Mouse (Mus musculus) T-helper 17 cell (primary cell): ENCODE measurements around the gene Ociad2.
"Not testable (repeated sequence)": the region's sequence is repeated elsewhere in the genome, so short reads cannot be mapped to it uniquely, and the experiment has no call there.

ENCODE experiments used
- in situ Hi-C, 2 experiments: fragments of 300-600 bp; cut with MboI, MseI; formaldehyde crosslinking; loops; 1 replicate in 1 of 2; 2 replicates in 1 of 2; pipeline ENCODE4 v1.15.1; 2025; ENCODE audit warnings: high pct_unique_total_duplicates in 2 of 2

The Ociad2 gene

GRCm38 (mm10) chr5:73353978-73354377 lies 13.2 kb upstream of the Ociad2 start:
- in situ Hi-C loops, result no loop called here

- in situ Hi-C loops, result no loop called here
Observed at GRCm38 (mm10) chr5:73353519-73353918, 12.7 kb upstream of the Ociad2 start.

DNA sequence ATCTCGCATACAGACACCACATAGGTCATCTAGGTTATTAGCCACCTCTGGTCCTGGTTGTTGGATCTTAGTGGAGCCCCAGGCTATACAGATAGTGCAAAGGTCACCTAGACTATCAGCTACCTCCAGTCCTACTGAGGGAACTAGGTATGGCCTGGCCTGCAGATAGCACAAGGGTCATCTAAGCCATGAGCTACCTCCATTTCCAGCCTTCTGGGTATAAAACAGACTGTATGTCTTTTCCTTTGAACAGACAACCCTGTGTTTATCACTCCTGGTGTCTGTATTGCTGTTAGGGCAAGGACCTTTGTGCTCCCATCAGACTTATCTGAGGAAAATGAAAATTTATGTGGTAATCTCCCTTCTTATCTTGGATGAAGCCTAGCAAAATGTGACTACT lies 11.0 kb upstream of the Ociad2 start:
- in situ Hi-C loops, result no loop called here

DNA sequence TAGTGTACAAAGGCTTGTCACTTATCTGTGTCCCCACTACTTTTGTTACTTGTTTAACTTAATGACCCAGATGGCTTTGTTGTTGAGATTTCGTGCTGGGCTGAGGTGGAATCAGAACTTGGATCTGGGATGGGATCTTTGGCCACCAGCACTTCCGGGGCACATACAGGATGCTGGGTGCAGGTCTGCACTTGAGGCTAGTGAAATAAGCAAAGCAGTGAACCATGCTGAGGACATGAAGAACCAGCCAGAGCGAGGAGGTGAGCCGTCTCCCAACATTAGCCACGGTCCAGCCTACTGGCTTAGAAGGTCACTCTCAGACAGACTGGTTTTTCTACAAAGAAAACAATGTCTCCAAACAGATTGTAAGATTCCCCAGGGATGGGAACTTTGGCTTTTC lies 8.7 kb upstream of the Ociad2 start:
- in situ Hi-C loops, result loop anchor here in 1 of 2 experiments (10.0 kb wide), 1 partner anchor 1095 kb away; no protein-coding TSS in a partner anchor

DNA sequence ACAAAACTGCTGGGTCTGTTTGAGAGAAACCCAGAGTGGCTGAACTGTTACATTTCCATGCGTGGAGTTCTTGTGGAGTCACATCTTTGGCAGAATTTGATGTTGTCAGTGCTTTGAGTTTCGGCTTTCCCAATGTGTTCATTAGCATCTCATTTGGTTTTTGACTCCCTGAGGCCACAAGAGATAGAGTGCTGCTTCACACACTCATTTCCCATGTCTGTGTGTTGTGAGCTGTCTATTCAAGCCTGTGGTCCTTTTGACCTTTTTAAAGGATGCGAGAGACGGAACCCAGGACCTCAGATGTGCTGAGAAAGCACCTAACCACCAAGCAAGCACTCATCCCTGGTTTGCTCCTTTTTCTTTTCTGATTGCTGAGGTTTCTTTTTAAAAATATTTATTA lies 4.4 kb upstream of the Ociad2 start:
- in situ Hi-C loops, result loop anchor here in 1 of 2 experiments (10.0 kb wide), 1 partner anchor 1090 kb away; no protein-coding TSS in a partner anchor

GRCm38 (mm10) chr5:73344310-73344709 lies 3.5 kb upstream of the Ociad2 start:
- in situ Hi-C loops, result loop anchor here (5.0 to 10.0 kb wide), 2 partner anchors 38 to 1090 kb away; no protein-coding TSS in a partner anchor

DNA sequence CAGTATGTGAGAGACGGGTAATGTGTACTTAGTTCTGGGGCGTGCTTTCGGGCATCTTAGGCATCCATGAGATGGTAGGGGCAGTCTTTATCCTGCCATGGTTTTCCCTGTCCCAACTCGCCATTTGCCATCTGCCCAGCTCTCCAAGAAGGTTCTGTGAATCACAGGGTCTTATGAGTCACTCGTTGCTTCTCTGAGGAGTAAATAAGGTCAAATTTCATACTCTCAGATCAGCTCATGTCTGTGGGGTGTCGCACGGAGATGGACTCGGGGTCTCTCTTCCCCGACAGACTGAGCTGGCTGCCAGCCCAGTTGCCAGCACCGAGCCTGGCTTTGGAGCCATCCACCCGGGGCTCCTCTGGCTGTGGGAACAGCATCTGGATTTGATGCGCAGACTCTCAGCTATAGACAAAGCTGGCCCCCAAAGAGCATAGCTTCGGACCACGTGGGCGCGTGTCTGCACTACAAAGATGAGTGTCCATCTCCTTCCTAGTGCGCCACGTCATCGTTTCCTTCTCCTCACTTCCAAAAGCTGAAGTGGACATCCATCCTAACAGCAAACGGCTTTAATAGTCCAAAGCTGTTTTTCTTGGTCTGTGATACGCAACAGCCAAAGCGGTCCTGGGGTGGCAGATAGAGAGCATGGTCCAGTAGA lies 2.0 kb upstream of the Ociad2 start:
- in situ Hi-C loops, result loop anchor here (5.0 to 10.0 kb wide), 2 partner anchors 39 to 1088 kb away; no protein-coding TSS in a partner anchor

DNA sequence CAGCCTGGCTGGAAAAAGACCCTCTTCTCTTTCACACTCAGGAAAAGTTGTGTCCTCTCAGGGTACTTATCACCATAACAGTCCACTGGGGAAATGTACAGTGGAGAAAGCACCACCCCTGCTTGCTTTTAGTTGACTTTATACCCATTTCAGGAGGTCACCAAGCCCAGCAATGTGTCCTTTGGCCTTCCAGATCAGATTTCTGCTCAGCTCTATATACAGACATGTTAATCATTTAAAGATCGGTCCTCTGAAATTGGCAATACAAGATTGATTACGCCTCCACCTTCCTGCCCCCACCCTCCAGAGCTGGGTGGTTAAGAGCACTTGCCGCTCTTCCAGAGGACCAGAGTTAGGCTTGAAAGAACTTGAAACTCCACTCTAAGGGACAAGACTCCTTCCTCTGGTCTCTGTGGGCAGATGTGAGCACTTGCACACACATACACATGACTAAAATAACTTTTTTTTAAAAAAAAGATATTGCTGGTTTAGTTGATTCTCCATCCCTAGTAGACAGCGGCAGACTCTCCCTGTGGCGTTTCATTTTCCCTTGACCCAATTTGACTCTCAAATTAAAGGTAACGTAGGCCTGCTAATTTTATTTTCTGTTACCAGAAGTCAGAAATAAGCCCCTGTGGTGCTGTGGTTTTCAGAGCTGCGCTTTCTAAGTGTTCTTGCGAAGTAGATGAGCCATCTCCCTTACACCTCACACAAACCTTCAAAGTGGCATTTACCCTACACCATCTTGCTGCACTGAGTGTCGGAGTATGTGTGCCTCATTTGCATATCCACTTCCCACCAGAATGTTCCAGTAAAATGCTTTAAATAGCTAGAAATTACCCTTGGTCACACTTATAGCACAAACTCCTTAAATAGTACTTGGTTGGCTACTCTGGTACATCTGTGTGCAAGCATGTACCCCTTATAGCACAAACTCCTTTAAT lies 777 bp downstream of the Ociad2 start:
- in situ Hi-C loops, result loop anchor here (5.0 to 10.0 kb wide), 2 partner anchors 42 to 1085 kb away; no protein-coding TSS in a partner anchor

GRCm38 (mm10) chr5:73338832-73339163 lies 2.0 kb downstream of the Ociad2 start:
- in situ Hi-C loops, result no loop called here

GRCm38 (mm10) chr5:73337961-73338831 lies 2.6 kb downstream of the Ociad2 start:
- in situ Hi-C loops, result no loop called here

- in situ Hi-C loops, result no loop called here
Observed at GRCm38 (mm10) chr5:73336448-73336847, 4.4 kb downstream of the Ociad2 start.

DNA sequence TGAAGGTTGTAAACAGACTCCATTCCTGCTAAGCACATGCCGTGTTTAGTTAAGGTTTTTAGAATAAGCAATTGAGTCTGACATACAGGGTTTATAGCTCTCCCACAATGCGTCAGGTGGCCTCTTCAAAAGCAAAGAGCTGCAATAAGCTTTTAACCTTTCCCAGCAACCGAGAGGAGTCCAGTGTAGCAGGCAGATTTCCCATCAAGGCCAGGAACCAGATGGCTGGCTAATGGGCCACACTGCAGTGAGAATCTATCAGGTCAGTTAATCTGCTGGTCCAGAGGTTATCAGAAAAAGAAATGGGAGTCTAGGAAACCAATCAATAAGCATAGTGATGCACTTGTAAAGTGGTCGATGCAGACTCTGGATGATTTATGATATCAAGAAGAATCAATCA lies 9.8 kb downstream of the Ociad2 start:
- in situ Hi-C loops, result no loop called here

DNA sequence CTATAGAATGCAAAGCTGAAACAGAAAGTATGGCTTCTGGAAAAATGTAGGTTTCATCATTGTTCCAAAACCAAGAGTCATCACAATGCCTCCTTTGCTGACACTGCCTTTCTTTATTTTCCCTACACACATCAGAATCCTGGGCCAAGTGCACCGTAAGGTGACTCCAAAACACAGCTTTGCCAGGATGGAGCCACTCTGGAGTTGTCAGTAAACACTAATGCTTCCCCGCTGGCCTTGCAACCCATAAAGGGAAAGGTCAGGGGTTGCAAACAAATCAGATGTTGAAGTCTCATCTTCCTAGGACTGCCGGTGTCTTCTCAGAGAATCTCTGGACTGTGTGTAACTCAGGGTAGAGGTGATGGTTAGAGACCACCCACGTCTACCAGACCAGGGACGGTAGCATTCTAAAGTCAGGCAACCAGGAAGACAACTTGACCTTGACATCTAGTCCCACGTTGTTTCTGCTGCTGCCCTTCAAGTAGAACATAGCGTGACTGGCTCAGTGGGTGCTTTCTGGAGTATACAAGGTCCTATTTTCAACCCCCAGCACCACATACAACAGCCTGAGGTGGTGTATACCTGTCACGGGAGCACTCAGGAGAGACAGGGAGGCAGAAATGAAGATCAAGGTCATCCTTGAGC lies 16.2 kb downstream of the Ociad2 start:
- in situ Hi-C loops, result no loop called here

DNA sequence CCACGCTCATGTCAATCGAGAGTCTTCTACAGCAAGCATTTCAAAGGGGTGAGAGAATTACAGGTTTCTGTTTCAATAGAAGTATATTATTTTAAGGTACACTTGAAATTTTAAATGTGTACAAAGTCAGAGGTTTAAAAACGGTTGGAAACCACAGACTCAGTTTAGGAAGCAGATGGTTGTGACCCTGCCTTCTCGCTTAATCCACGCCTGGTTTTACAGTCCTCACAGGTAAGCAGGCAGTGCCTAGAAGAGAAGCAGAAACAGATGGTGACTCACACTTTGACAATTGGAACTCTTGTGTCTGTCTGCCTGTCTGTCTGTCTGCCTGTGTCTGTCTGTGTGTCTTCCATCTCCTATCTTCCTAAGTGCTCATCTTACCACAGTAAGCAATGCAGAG lies 17.2 kb downstream of the Ociad2 start:
- in situ Hi-C loops, result no loop called here

GRCm38 (mm10) chr5:73322684-73323083 lies 18.1 kb downstream of the Ociad2 start:
- in situ Hi-C loops, result not testable (repeated sequence)

- in situ Hi-C loops, result loop anchor here (5.0 kb wide), 1 partner anchor 63 kb away; no protein-coding TSS in a partner anchor
Observed at GRCm38 (mm10) chr5:73319306-73319705, 21.5 kb downstream of the Ociad2 start.

DNA sequence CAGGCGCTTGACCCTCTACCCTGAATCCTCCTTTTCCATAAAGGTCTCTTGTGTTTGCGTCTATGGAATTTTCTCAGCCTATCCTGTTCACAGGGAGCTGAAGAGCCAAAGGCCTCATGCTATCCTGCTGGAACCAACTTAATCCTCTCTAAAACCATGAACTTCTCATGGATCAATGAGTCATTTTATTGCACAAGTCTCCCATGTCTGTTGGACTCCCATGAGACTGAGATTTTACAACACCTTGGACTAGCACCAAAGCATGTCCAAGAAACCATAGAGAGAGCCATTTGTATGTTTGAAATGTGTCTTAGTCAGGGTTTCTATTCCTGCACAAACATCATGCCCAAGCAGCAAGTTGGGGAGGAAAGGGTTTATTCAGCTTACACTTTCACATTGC lies 26.2 kb downstream of the Ociad2 start:
- in situ Hi-C loops, result loop anchor here (5.0 kb wide), 1 partner anchor 68 kb away; no protein-coding TSS in a partner anchor

GRCm38 (mm10) chr5:73313591-73313990 lies 27.2 kb downstream of the Ociad2 start:
- in situ Hi-C loops, result no loop called here

DNA sequence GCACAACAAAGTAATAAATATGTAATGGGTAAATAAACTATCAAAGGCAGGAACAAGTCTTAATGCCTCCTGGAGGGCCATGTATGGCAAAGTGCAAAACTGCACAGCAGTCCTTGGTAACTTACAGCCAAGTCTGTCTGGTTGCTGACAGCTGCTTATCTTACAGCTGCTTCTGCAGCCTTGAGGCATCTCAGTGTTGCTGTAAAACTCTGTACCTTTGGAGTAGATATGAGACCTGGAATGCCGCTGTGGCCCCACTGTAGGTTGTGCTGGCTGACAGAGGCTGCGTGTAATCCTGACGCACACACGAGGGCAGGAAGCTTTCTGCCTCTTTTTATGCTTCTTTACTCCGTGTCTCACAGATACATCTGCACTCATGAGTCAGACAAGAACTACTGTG lies 29.4 kb downstream of the Ociad2 start:
- in situ Hi-C loops, result no loop called here

DNA sequence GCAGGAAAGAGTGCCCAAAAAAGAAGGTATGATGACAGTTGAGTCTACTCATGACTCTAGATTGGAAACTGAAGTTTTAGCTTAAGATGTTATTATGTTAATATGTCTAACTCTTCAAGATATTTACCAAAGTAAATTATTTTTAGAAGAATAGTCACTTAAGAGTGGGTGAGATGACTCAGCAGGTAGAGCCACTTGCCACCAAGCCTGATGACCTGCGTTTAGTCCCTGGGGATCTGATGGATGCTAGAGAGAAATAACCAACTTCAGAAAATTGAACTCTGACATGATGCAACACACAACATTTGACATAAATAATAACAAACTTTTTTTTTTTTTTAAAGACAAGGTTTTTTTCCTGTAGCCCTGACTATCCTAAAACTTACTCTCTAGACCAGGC lies 30.4 kb downstream of the Ociad2 start:
- in situ Hi-C loops, result no loop called here

DNA sequence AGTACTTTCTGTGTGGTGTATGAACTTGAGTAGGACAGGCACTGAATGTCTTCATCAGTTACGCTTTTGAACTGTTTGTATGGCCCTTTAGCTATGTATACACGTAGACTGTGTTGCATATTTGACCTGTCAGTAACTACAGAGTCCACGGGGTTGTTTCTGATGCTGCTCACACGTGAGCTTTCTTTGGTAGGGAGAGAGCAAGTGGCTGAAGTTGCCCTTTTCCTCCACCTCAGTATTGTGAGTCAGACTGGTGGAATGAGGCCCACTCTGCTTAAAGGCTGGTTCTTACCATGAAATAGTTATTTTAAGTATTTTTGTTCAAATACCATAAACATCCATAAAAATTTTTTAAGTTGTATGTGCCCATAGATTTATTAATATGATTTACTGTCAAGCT lies 31.3 kb downstream of the Ociad2 start:
- in situ Hi-C loops, result no loop called here
